Comparison of ENCODE assay signal across 27 mouse cellular contexts in genomic region chr11:9020207-9020606, GRCm38 (mm10). TPM values are rescaled to one million over a fixed set of nuclear protein-coding genes. Genes with fewer than 3 reads are reported as not detected.
A peak's percentile ranks its signal among the peaks of the same experiment; 100 is the strongest.
DNase-seq lines count a peak whose midpoint lies in the region; ATAC-seq and TF ChIP-seq lines count a peak whose summit lies in the region.
"Had no signal": no experiment of that assay in that cellular context is flagged by ENCODE, and none has a peak within 500 bp of the region (broad histone marks: within the 10 kb centered on the region; RNA-seq: fewer than 3 reads in every experiment).

No protein-coding gene starts in this region.

- H3K27me3 ChIP-seq in lung, embryonic 14.5 days (ENCODE audit: insufficient read depth, low read length) = no peaks in the 10 kb centered on the region
- no peaks in the 10 kb centered on the region for H3K27me3 ChIP-seq in stomach, embryonic 15.5 days (replicated peaks)
- no peaks in the 10 kb centered on the region for H3K27me3 ChIP-seq in stomach, postnatal 0 days (ENCODE audit: control insufficient read depth, insufficient read depth, low read length)
- H3K27me3 ChIP-seq in midbrain, embryonic 16.5 days (ENCODE audit: control insufficient read depth, insufficient read depth, low read depth, low read length) = no peaks in the 10 kb centered on the region; the same call in 1 of the 2 replicates
- H3K27me3 ChIP-seq: embryonic facial prominence, embryonic 13.5 days; embryonic facial prominence, embryonic 15.5 days; forebrain, embryonic 12.5 days had no signal

- no peaks in the 10 kb centered on the region for H3K9me3 ChIP-seq in lung, embryonic 14.5 days (ENCODE audit: low read depth, low read length)
- no peaks in the 10 kb centered on the region for H3K9me3 ChIP-seq in stomach, embryonic 15.5 days
- H3K9me3 ChIP-seq in stomach, postnatal 0 days (ENCODE audit: control insufficient read depth, low read length) = no peaks in the 10 kb centered on the region
- no peaks in the 10 kb centered on the region for H3K9me3 ChIP-seq in midbrain, embryonic 16.5 days (replicated peaks; ENCODE audit: control insufficient read depth, low read length, poor library complexity, severe bottlenecking)
- H3K9me3 ChIP-seq: embryonic facial prominence, embryonic 13.5 days; embryonic facial prominence, embryonic 15.5 days; forebrain, embryonic 10.5 days; forebrain, embryonic 12.5 days had no signal

- H3K4me2 ChIP-seq in lung, embryonic 14.5 days = no peak overlapping the region
- no peak overlapping the region for H3K4me2 ChIP-seq in stomach, embryonic 15.5 days
- no peak overlapping the region for H3K4me2 ChIP-seq in stomach, postnatal 0 days (replicated peaks; ENCODE audit: low read depth)
- no peak overlapping the region for H3K4me2 ChIP-seq in midbrain, embryonic 16.5 days (ENCODE audit: low read length)
- H3K4me2 ChIP-seq: embryonic facial prominence, embryonic 13.5 days; embryonic facial prominence, embryonic 15.5 days; forebrain, embryonic 12.5 days had no signal

- no peaks in the 10 kb centered on the region for H3K4me1 ChIP-seq in lung, embryonic 14.5 days (ENCODE audit: insufficient read depth)
- H3K4me1 ChIP-seq in stomach, embryonic 15.5 days = no peaks in the 10 kb centered on the region
- no peaks in the 10 kb centered on the region for H3K4me1 ChIP-seq in stomach, postnatal 0 days (replicated peaks; ENCODE audit: control insufficient read depth, insufficient read depth)
- no peaks in the 10 kb centered on the region for H3K4me1 ChIP-seq in midbrain, embryonic 16.5 days (ENCODE audit: control insufficient read depth, insufficient read depth, low read length)
- H3K4me1 ChIP-seq: embryonic facial prominence, embryonic 13.5 days; embryonic facial prominence, embryonic 15.5 days; forebrain, embryonic 10.5 days; forebrain, embryonic 12.5 days had no signal

- H3K27ac ChIP-seq in lung, embryonic 14.5 days (ENCODE audit: low read depth) = no peak overlapping the region
- H3K27ac ChIP-seq in stomach, embryonic 15.5 days = no peak overlapping the region
- H3K27ac ChIP-seq in stomach, postnatal 0 days (replicated peaks) = no peak overlapping the region
- H3K27ac ChIP-seq in midbrain, embryonic 16.5 days (ENCODE audit: low read length) = no peak overlapping the region
- H3K27ac ChIP-seq: embryonic facial prominence, embryonic 13.5 days; embryonic facial prominence, embryonic 15.5 days; forebrain, embryonic 10.5 days; forebrain, embryonic 12.5 days had no signal

- ATAC-seq in lung, embryonic 14.5 days (ENCODE audit: insufficient read depth) = peak; percentile 44; the same call in 1 of the 2 replicates
- peak; percentile 65 for ATAC-seq in stomach, embryonic 15.5 days (ENCODE audit: insufficient read depth, low FRiP score, low read depth)
- peak; percentile 69; the same call in 1 of the 2 replicates for ATAC-seq in stomach, postnatal 0 days (ENCODE audit: low FRiP score, low TSS enrichment)
- ATAC-seq in midbrain, embryonic 16.5 days = no peak
- ATAC-seq: CD4-positive, CD25-positive, alpha-beta regulatory T cell, adult 4 months; forebrain, embryonic 14.5 days; forebrain, embryonic 16.5 days had no signal

- no peak overlapping the region for H3K4me3 ChIP-seq in lung, embryonic 14.5 days (ENCODE audit: low read depth, low read length)
- H3K4me3 ChIP-seq in stomach, embryonic 15.5 days (replicated peaks) = no peak overlapping the region
- H3K4me3 ChIP-seq in stomach, postnatal 0 days (ENCODE audit: low read depth, low read length) = no peak overlapping the region
- H3K4me3 ChIP-seq in midbrain, embryonic 16.5 days (ENCODE audit: low read depth, low read length) = no peak overlapping the region
- H3K4me3 ChIP-seq: embryonic facial prominence, embryonic 13.5 days; embryonic facial prominence, embryonic 15.5 days; erythroblast, embryonic 14.5 days; forebrain, embryonic 10.5 days; forebrain, embryonic 12.5 days had no signal

- no peak for TF ChIP-seq CTCF in lung, embryonic 14.5 days (IDR thresholded peaks at IDR 0.05; ENCODE audit: low read depth)
- no peak for TF ChIP-seq CTCF in stomach, postnatal 0 days (IDR thresholded peaks at IDR 0.05; ENCODE audit: low read depth)

- no peaks in the 10 kb centered on the region for H3K36me3 ChIP-seq in lung, embryonic 14.5 days (ENCODE audit: insufficient read depth)
- no peaks in the 10 kb centered on the region for H3K36me3 ChIP-seq in stomach, embryonic 15.5 days
- H3K36me3 ChIP-seq in stomach, postnatal 0 days (ENCODE audit: control insufficient read depth, insufficient read depth, low read length) = no peaks in the 10 kb centered on the region
- H3K36me3 ChIP-seq in midbrain, embryonic 16.5 days (ENCODE audit: control insufficient read depth, insufficient read depth, low read length) = no peaks in the 10 kb centered on the region
- H3K36me3 ChIP-seq: embryonic facial prominence, embryonic 13.5 days; embryonic facial prominence, embryonic 15.5 days; forebrain, embryonic 10.5 days; forebrain, embryonic 12.5 days had no signal

- no peak for TF ChIP-seq EP300 in stomach, postnatal 0 days (optimal IDR thresholded peaks at IDR 0.05)

- peak; percentile 18 for DNase-seq in lung, embryonic 14.5 days
- no peak for DNase-seq in lung, postnatal 25 days (ENCODE audit: low spot score)
- DNase-seq in stomach, postnatal 0 days (ENCODE audit: low spot score) = no peak
- no peak for DNase-seq in thymus, postnatal 0 days (ENCODE audit: low spot score)
- DNase-seq: adrenal gland, adult 2 months; adrenal gland, postnatal 10 days; adrenal gland, postnatal 25 days; B cell, adult 2 months; cerebellum, adult 11 months; cerebellum, adult 18-20 months; cerebellum, adult 8-10 months; cerebellum, adult 9-11 months; cerebellum, postnatal 14 days; cerebellum, postnatal 36 days; embryo, embryonic 11 days had no signal

- WGBS in lung, embryonic 14.5 days = 67% methylated on average over 5 of the region's 5 CpGs
- WGBS in stomach, embryonic 15.5 days = 69% methylated on average over 5 of the region's 5 CpGs
- 55% methylated on average over 5 of the region's 5 CpGs for WGBS in stomach, postnatal 0 days
- 94% methylated on average over 5 of the region's 5 CpGs for WGBS in midbrain, embryonic 16.5 days

- H3K9ac ChIP-seq in lung, embryonic 14.5 days = no peak overlapping the region
- H3K9ac ChIP-seq in stomach, embryonic 15.5 days = no peak overlapping the region
- no peak overlapping the region for H3K9ac ChIP-seq in stomach, postnatal 0 days (ENCODE audit: low read length)
- H3K9ac ChIP-seq in midbrain, embryonic 16.5 days (ENCODE audit: low read depth, low read length) = no peak overlapping the region
- H3K9ac ChIP-seq: embryonic facial prominence, embryonic 13.5 days; embryonic facial prominence, embryonic 15.5 days; forebrain, embryonic 12.5 days had no signal

RNA-seq across cellular contexts. Expression of gene Hus1, which starts 9.2 kb away (rescaled TPM):
- 25.6 and 25.8 TPM in 2 replicates for polyA plus RNA-seq in lung, embryonic 14.5 days (2014; fragmentation: Nextera tagmentation; extraction: Ambion mirVana)
- 15.5 TPM in 2 replicates for polyA plus RNA-seq in stomach, embryonic 15.5 days (2015; fragmentation: Nextera tagmentation; extraction: Ambion mirVana)
- polyA plus RNA-seq in stomach, postnatal 0 days (2015; fragmentation: Nextera tagmentation; extraction: Ambion mirVana) = 5.1 and 5.8 TPM in 2 replicates
- 10.3 and 11.1 TPM in 2 replicates for polyA plus RNA-seq in midbrain, embryonic 16.5 days (2015; fragmentation: Nextera tagmentation; extraction: Ambion mirVana)
- polyA plus RNA-seq in thymus, postnatal 0 days (2015; fragmentation: Nextera tagmentation; extraction: Ambion mirVana) = 9.4 and 9.5 TPM in 2 replicates

RNA-seq across cellular contexts. Expression of gene Gm11992, which starts 28.2 kb away (rescaled TPM):
- polyA plus RNA-seq in lung, embryonic 14.5 days (2014; fragmentation: Nextera tagmentation; extraction: Ambion mirVana) = 0.38 and 0.74 TPM in 2 replicates
- polyA plus RNA-seq in stomach, embryonic 15.5 days (2015; fragmentation: Nextera tagmentation; extraction: Ambion mirVana) = 0.92 and 1.2 TPM in 2 replicates
- 3.7 and 3.8 TPM in 2 replicates for polyA plus RNA-seq in stomach, postnatal 0 days (2015; fragmentation: Nextera tagmentation; extraction: Ambion mirVana)
- polyA plus RNA-seq in midbrain, embryonic 16.5 days (2015; fragmentation: Nextera tagmentation; extraction: Ambion mirVana) = 1.9 and 2.7 TPM in 2 replicates
- 0.31 and 0.43 TPM in 2 replicates for polyA plus RNA-seq in thymus, postnatal 0 days (2015; fragmentation: Nextera tagmentation; extraction: Ambion mirVana)
- polyA plus RNA-seq: erythroblast, embryonic 14.5 days had no signal

RNA-seq across cellular contexts. Expression of gene Sun3, which starts 28.6 kb away (rescaled TPM):
- polyA plus RNA-seq in lung, embryonic 14.5 days (2014; fragmentation: Nextera tagmentation; extraction: Ambion mirVana) = not detected in 2 replicates
- polyA plus RNA-seq in stomach, embryonic 15.5 days (2015; fragmentation: Nextera tagmentation; extraction: Ambion mirVana) = 0.22 TPM in 2 replicates
- 2.4 and 2.6 TPM in 2 replicates for polyA plus RNA-seq in stomach, postnatal 0 days (2015; fragmentation: Nextera tagmentation; extraction: Ambion mirVana)
- 0.15 TPM in 1 of 2 replicates, not detected in the other for polyA plus RNA-seq in midbrain, embryonic 16.5 days (2015; fragmentation: Nextera tagmentation; extraction: Ambion mirVana)
- 0.20 TPM in 1 of 2 replicates, not detected in the other for polyA plus RNA-seq in thymus, postnatal 0 days (2015; fragmentation: Nextera tagmentation; extraction: Ambion mirVana)
- polyA plus RNA-seq: adrenal gland, adult 2 months; brain, embryonic 14.5 days; CD4-positive, CD25-positive, alpha-beta regulatory T cell, adult 4 months; erythroblast, embryonic 14.5 days; forebrain, embryonic 10.5 days had no signal

RNA-seq across cellular contexts. Expression of gene Pkd1l1, which starts 47.1 kb away (rescaled TPM):
- polyA plus RNA-seq in lung, embryonic 14.5 days (2014; fragmentation: Nextera tagmentation; extraction: Ambion mirVana) = 0.08 and 0.20 TPM in 2 replicates
- 0.06 and 0.15 TPM in 2 replicates for polyA plus RNA-seq in stomach, embryonic 15.5 days (2015; fragmentation: Nextera tagmentation; extraction: Ambion mirVana)
- 0.08 and 0.19 TPM in 2 replicates for polyA plus RNA-seq in stomach, postnatal 0 days (2015; fragmentation: Nextera tagmentation; extraction: Ambion mirVana)
- polyA plus RNA-seq in midbrain, embryonic 16.5 days (2015; fragmentation: Nextera tagmentation; extraction: Ambion mirVana) = 0.20 and 0.22 TPM in 2 replicates
- 0.01 and 0.05 TPM in 2 replicates for polyA plus RNA-seq in thymus, postnatal 0 days (2015; fragmentation: Nextera tagmentation; extraction: Ambion mirVana)
- polyA plus RNA-seq: embryonic facial prominence, embryonic 11.5 days; forebrain, embryonic 10.5 days had no signal
